Mouse (Mus musculus) gastrocnemius, adult 18-20 months (tissue): ENCODE data around the gene Cdh24. TPM values are rescaled to one million over a fixed set of nuclear protein-coding genes. Genes with fewer than 3 reads are reported as not detected.

Source experiments
- DNase-seq: peaks from one replicate; pipeline ENCODE4 v3.0.0; 2021; ENCODE audit warnings: low spot score
- long read RNA-seq, 2 experiments: library from polyadenylated mRNA; stranded (forward); transcript quantifications; one replicate each; pipeline ENCODE4 v2.0.0; 2021
- total RNA-seq, 2 experiments: library from RNA; stranded (reverse); gene quantifications; 2 replicates each; pipeline ENCODE4 v1.2.3; 2021

Gene Cdh24
- total RNA-seq = under 1 TPM; 0.07 to 0.11 TPM
- long read RNA-seq, experiment 1 = 0 reads
- long read RNA-seq, experiment 2 = 0 reads

- DNase-seq = peak; percentile 78
These were observed at the start of gene Cdh24 for GRCm38 (mm10) chr14:54641305-54641969. TSS of gene Cdh24 (minus strand) at chr14:54641364.

- DNase-seq = no peak
These were observed 46.1 kb upstream of the Cdh24 start for GRCm38 (mm10) chr14:54687251-54687650.

GRCm38 (mm10) chr14:54686522-54687143 lies 45.5 kb upstream of the Cdh24 start, which contains the start of gene Acin1:
TSS of gene Acin1 (minus strand) at chr14:54686931.
- peak; percentile 100 for DNase-seq

- DNase-seq = no peak
These were observed 44.9 kb upstream of the Cdh24 start, which contains the start of gene 1700123O20Rik for GRCm38 (mm10) chr14:54686063-54686521. TSS of gene 1700123O20Rik (plus strand) at chr14:54686216.

- no peak for DNase-seq
These were observed 44.3 kb upstream of the Cdh24 start for GRCm38 (mm10) chr14:54685471-54685870.

- no peak for DNase-seq
These were observed 41.2 kb upstream of the Cdh24 start for GRCm38 (mm10) chr14:54682396-54682795.

GRCm38 (mm10) chr14:54678657-54679304 lies 37.6 kb upstream of the Cdh24 start:
- DNase-seq = no peak

GRCm38 (mm10) chr14:54676290-54676689 lies 35.1 kb upstream of the Cdh24 start:
- DNase-seq = no peak

- DNase-seq = no peak
These were observed 33.2 kb upstream of the Cdh24 start for GRCm38 (mm10) chr14:54674317-54674716.

- DNase-seq = peak; percentile 59
These were observed 28.2 kb upstream of the Cdh24 start for GRCm38 (mm10) chr14:54669381-54669780.

GRCm38 (mm10) chr14:54664477-54665222 lies 23.5 kb upstream of the Cdh24 start:
- DNase-seq = no peak

- DNase-seq = no peak
These were observed 18.8 kb upstream of the Cdh24 start for GRCm38 (mm10) chr14:54660009-54660408.

GRCm38 (mm10) chr14:54653496-54653895 lies 12.3 kb upstream of the Cdh24 start:
- peak; percentile 91 for DNase-seq

GRCm38 (mm10) chr14:54652787-54653186 lies 11.6 kb upstream of the Cdh24 start:
- no peak for DNase-seq

GRCm38 (mm10) chr14:54651556-54651955 lies 10.4 kb upstream of the Cdh24 start:
- no peak for DNase-seq

GRCm38 (mm10) chr14:54650621-54651454 lies 9.7 kb upstream of the Cdh24 start:
- DNase-seq = peak; percentile 88

- no peak for DNase-seq
These were observed 6.7 kb upstream of the Cdh24 start for GRCm38 (mm10) chr14:54647900-54648299.

- DNase-seq = no peak
These were observed 5.9 kb upstream of the Cdh24 start for GRCm38 (mm10) chr14:54646898-54647636.

GRCm38 (mm10) chr14:54646455-54646854 lies 5.3 kb upstream of the Cdh24 start:
- DNase-seq = no peak

GRCm38 (mm10) chr14:54644294-54644693 lies 3.1 kb upstream of the Cdh24 start:
- DNase-seq = no peak
